Mouse (Mus musculus): Measurements from ENCODE around the gene 1700001K19Rik.

DNA sequence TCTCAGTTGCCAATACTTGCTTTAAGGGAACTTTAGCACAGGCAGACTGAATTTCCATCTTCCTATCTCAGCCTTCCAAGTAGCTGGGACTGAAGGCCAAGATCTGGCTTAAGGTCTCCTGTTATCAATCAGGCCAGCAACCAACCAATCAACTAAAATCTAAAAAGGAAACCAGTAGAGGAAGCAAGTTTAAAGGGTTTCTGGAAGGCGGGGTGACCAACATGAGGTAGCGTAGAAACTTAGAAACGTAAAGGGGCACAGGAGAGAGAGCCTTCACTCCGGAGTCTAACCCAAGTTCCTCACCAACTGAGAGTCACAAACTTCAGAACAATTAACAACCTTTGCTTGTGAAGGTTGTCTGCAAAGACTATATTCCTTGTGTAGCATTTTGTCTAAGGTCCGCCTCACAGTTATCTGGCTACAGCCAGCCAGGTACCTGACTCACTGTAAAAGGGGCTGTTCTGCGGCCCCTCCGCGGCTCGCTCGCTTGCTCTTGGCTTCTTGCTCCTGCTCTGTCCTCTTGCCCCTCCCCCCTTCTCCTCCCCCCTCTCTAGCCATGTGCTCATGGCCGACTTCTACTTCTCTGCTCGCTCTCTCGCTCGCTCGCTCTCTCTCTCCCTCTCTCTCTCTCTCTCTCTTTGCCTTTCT is 16.2 kb upstream of the 1700001K19Rik start:
- TF ChIP-seq CTCF (IDR thresholded peaks at IDR 0.05; ENCODE audit: low read depth, low read length) = no peak
- TF ChIP-seq POLR2A (IDR thresholded peaks at IDR 0.05; ENCODE audit: borderline replicate concordance, low read depth, low read length) = no peak

Measured in bone marrow macrophage, adult 2 months (primary cell).